Mouse (Mus musculus): ENCODE results near the gene Msx2. TPM values are rescaled to one million over a fixed set of nuclear protein-coding genes. Genes with fewer than 3 reads are reported as not detected.

Msx2 gene
- polyA plus RNA-seq (2012; rRNA removed) = 3.2 and 6.1 TPM in 2 replicates

GRCm38 (mm10) chr13:53472614-53473124 lies at the start of gene Msx2:
TSS of gene Msx2 (minus strand) at chr13:53473074.

Other genes with a start within 250 kb of the Msx2 start
- 6.7 and 10.5 TPM in 2 replicates for gene Ror2, start 186.9 kb downstream of the Msx2 start, polyA plus RNA-seq (2012; rRNA removed)
- 25.3 and 26.1 TPM in 2 replicates for gene Sptlc1, start 95.7 kb downstream of the Msx2 start, polyA plus RNA-seq (2012; rRNA removed)